Mouse (Mus musculus) lung, embryonic 16.5 days (tissue): ENCODE results near the gene Pmepa1. TPM values are rescaled to one million over a fixed set of nuclear protein-coding genes. Genes with fewer than 3 reads are reported as not detected.

Experiments used
- ATAC-seq: fragments of 200-750 bp; cut with Nextera tagmentation; 2 replicates; pipeline ENCODE4 v1.8.0; 2017; ENCODE audit warnings: low read depth, mild to moderate bottlenecking, moderate library complexity
- H3K27ac ChIP-seq: fragments of 300-500 bp; sonication (generic); 2 replicates; pipeline ENCODE4 v1.5.1; 2014; ENCODE audit warnings: mild to moderate bottlenecking, control low read depth, low read length
- H3K27me3 ChIP-seq: fragments of 300-500 bp; sonication (generic); 2 replicates; pipeline ENCODE4 v1.6.1; 2014; ENCODE audit warnings: low read depth, low read length, mixed read lengths; ENCODE audit not compliant: control insufficient read depth, insufficient read depth
- H3K36me3 ChIP-seq: fragments of 300-500 bp; sonication (generic); 2 replicates; pipeline ENCODE4 v1.6.1; 2014; ENCODE audit warnings: low read length; ENCODE audit not compliant: control insufficient read depth, insufficient read depth
- H3K4me1 ChIP-seq: fragments of 300-500 bp; sonication (generic); replicated peaks from 2 replicates; pipeline ENCODE4 v1.6.1; 2014; ENCODE audit warnings: low read length, mixed read lengths; ENCODE audit not compliant: control insufficient read depth, insufficient read depth
- H3K4me2 ChIP-seq: fragments of 300-500 bp; sonication (generic); 2 replicates; pipeline ENCODE4 v1.6.1; 2014; ENCODE audit warnings: low read depth, low read length, control low read depth
- H3K4me3 ChIP-seq: fragments of 300-500 bp; sonication (generic); 2 replicates; pipeline ENCODE4 v1.5.1; 2014; ENCODE audit warnings: mild to moderate bottlenecking, low read length, control low read depth
- H3K9ac ChIP-seq: fragments of 300-500 bp; sonication (generic); 2 replicates; pipeline ENCODE4 v1.6.1; 2014; ENCODE audit warnings: low read length, control low read depth
- H3K9me3 ChIP-seq: fragments of 300-500 bp; sonication (generic); 2 replicates; pipeline ENCODE4 v1.6.1; 2016; ENCODE audit warnings: low read length; ENCODE audit not compliant: control insufficient read depth
- WGBS: fragments of 180-500 bp; shearing (Covaris S2); extraction: QIAGEN DNeasy Blood & Tissue Kit; methylation state at CpG from one replicate; pipeline ENCODE4 v1.1.7; 2014; 5-methylcytosine and 5-hydroxymethylcytosine counted together
- polyA plus RNA-seq: library from polyadenylated mRNA; unstranded; fragments of >200 nt; fragmentation: Nextera tagmentation; extraction: Ambion mirVana; gene quantifications from 2 replicates; pipeline ENCODE4 v1.2.1, GENCODE M21; 2015

Gene Pmepa1
- polyA plus RNA-seq, 1 experiment from 2014 or later, result 7.5 TPM

GRCm38 (mm10) chr2:173180721-173181388 lies 95.5 kb downstream of the Pmepa1 start:
- Histone ChIP-seq H3K4me3 (no peak overlapping the region), H3K9me3 (no peaks in the 10 kb centered on the region), H3K27ac (no peak overlapping the region), H3K9ac (no peak overlapping the region), H3K4me2 (no peak overlapping the region), H3K27me3 (peaks cover 4% of the 10 kb centered on the region), H3K4me1 (no peaks in the 10 kb centered on the region), H3K36me3 (no peaks in the 10 kb centered on the region)
- no peak for ATAC-seq
- WGBS, result 62% methylated on average over 11 of the region's 11 CpGs

DNA sequence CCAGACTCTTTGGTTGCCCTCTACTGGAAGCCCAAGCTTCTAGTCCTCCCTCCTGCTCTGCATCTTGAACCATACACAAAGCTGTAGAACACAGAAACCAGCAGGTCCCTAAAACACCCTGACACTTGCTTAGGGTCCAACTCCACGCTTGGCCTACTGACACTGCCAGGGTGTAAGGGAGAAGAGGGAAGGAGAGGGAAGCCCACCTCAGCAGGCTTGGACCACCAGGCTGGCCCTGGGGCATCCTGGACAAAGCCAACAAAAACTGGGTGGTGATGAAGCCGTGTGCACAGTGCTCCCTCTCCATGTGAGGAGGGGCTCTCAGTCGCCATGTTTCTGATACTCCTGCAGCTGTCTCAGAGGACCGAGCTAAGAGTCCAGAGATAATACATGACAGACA lies 96.3 kb downstream of the Pmepa1 start:
- no peak for ATAC-seq
- H3K9me3 ChIP-seq, result no peaks in the 10 kb centered on the region
- H3K36me3 ChIP-seq, result no peaks in the 10 kb centered on the region
- WGBS, result 66% methylated on average over 4 of the region's 4 CpGs
- H3K4me1 ChIP-seq, result no peaks in the 10 kb centered on the region
- no peak overlapping the region for H3K27ac ChIP-seq
- peaks cover 4% of the 10 kb centered on the region for H3K27me3 ChIP-seq
- no peak overlapping the region for H3K4me2 ChIP-seq
- no peak overlapping the region for H3K4me3 ChIP-seq
- H3K9ac ChIP-seq, result no peak overlapping the region

- 67% methylated on average over 7 of the region's 7 CpGs for WGBS
- peaks cover 4% of the 10 kb centered on the region for H3K4me1 ChIP-seq
- no peaks in the 10 kb centered on the region for H3K36me3 ChIP-seq
Observed at GRCm38 (mm10) chr2:173179046-173179445, 97.3 kb downstream of the Pmepa1 start.

GRCm38 (mm10) chr2:173177951-173178350 lies 98.4 kb downstream of the Pmepa1 start:
- WGBS, result 69% methylated on average over 8 of the region's 8 CpGs
- ATAC-seq, result no peak
- no peak overlapping the region for H3K9ac ChIP-seq
- no peak overlapping the region for H3K4me2 ChIP-seq
- peaks cover 8% of the 10 kb centered on the region for H3K4me1 ChIP-seq
- H3K27me3 ChIP-seq, result no peaks in the 10 kb centered on the region
- H3K27ac ChIP-seq, result no peak overlapping the region
- H3K9me3 ChIP-seq, result no peaks in the 10 kb centered on the region
- no peak overlapping the region for H3K4me3 ChIP-seq
- H3K36me3 ChIP-seq, result no peaks in the 10 kb centered on the region

More at GRCm38 (mm10) chr2:173179046-173179445, 97.3 kb downstream of the Pmepa1 start:
- Histone ChIP-seq H3K4me2 (no peak overlapping the region), H3K27me3 (no peaks in the 10 kb centered on the region), H3K4me3 (no peak overlapping the region), H3K9me3 (no peaks in the 10 kb centered on the region), H3K9ac (no peak overlapping the region), H3K27ac (no peak overlapping the region)
- ATAC-seq, result no peak

DNA sequence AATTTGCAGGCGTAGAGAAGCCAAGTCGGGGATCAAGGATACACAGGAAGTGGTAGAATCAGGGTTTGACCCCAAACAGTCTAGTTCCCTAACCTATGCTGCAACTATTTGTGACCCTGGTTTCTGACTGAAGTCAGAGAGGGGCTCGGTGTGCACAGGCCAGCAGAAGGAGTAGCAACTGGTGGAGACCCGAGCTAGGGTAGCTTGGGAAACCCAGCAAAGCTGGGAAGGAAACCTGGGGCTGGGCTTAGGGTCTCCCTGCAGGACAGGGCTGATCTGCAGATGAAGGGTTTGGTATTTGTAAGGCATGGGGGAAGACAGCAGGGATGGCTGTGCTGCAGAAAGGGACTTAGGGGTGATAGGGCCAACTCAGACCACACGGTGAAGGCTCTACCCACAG lies 98.9 kb downstream of the Pmepa1 start:
- no peak for ATAC-seq
- H3K27me3 ChIP-seq, result peaks cover 1% of the 10 kb centered on the region; the same call in 1 of the 2 replicates
- WGBS, result 64% methylated on average over 5 of the region's 5 CpGs
- H3K9me3 ChIP-seq, result no peaks in the 10 kb centered on the region
- peaks cover 9% of the 10 kb centered on the region for H3K4me1 ChIP-seq
- H3K27ac ChIP-seq, result no peak overlapping the region
- H3K9ac ChIP-seq, result no peak overlapping the region
- H3K4me3 ChIP-seq, result no peak overlapping the region
- H3K36me3 ChIP-seq, result no peaks in the 10 kb centered on the region
- no peak overlapping the region for H3K4me2 ChIP-seq

DNA sequence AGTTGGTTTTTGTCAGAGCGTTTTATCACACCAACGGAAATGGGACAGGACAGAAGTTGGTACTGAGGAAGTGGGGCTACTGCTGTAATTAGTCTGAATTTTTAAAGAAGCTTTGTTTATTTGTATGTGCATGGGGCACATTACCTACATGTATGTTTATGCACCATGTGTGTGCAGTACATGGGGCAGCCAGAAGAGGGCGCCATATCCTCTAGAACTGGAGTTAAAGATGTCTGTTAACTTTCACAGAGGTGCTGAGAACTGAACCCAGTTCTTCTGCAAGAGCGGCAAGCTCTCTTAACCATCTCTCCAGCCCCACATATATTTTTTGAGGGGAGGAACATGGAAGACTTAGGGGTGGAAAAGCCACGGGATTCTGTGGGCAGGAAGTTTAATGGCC lies 100.6 kb downstream of the Pmepa1 start:
- WGBS, result 87% methylated on average over 5 of the region's 5 CpGs
- Histone ChIP-seq H3K4me3 (no peak overlapping the region), H3K9ac (no peak overlapping the region), H3K4me1 (peaks cover 18% of the 10 kb centered on the region), H3K27me3 (peaks cover 14% of the 10 kb centered on the region), H3K9me3 (no peaks in the 10 kb centered on the region), H3K4me2 (no peak overlapping the region), H3K27ac (no peak overlapping the region), H3K36me3 (no peaks in the 10 kb centered on the region)
- ATAC-seq, result no peak

- peaks cover 18% of the 10 kb centered on the region for H3K4me1 ChIP-seq
- H3K27me3 ChIP-seq, result peaks cover 18% of the 10 kb centered on the region
- H3K9ac ChIP-seq, result 0 out of 2 replicates have a peak overlapping the region, but pooled peaks have one; percentile 21
- 45% methylated on average over 1 of the region's 1 CpGs for WGBS
- peak overlapping the region; percentile 42 for H3K4me2 ChIP-seq
- H3K9me3 ChIP-seq, result no peaks in the 10 kb centered on the region
- H3K36me3 ChIP-seq, result no peaks in the 10 kb centered on the region
- H3K27ac ChIP-seq, result peak overlapping the region; percentile 89
- H3K4me3 ChIP-seq, result no peak overlapping the region
- ATAC-seq, result no peak
Observed at GRCm38 (mm10) chr2:173174569-173174968, 101.8 kb downstream of the Pmepa1 start.

Other genes starting within 250 kb of the Pmepa1 start
- 0.10 and 0.16 TPM in 2 replicates for gene Ctcfl, start 157.0 kb downstream of the Pmepa1 start, polyA plus RNA-seq
- 0.08 TPM in 1 of 2 replicates, not detected in the other for gene Pck1, start 123.5 kb downstream of the Pmepa1 start, polyA plus RNA-seq
- 0.55 and 1.8 TPM in 2 replicates for gene Zbp1, start 57.6 kb downstream of the Pmepa1 start, polyA plus RNA-seq
- not detected in 2 replicates for gene 1700021F07Rik, start 246.1 kb upstream of the Pmepa1 start, polyA plus RNA-seq